Mouse (Mus musculus): ENCODE results near the gene Dusp27. TPM values are rescaled to one million over a fixed set of nuclear protein-coding genes. Genes with fewer than 3 reads are reported as not detected.
A peak's percentile ranks its signal among the peaks of the same experiment; 100 is the strongest.

Gene Dusp27
- total and polyA plus RNA-seq, 2 experiments from 2014 or later: 0.48 to 1.00 TPM

DNA sequence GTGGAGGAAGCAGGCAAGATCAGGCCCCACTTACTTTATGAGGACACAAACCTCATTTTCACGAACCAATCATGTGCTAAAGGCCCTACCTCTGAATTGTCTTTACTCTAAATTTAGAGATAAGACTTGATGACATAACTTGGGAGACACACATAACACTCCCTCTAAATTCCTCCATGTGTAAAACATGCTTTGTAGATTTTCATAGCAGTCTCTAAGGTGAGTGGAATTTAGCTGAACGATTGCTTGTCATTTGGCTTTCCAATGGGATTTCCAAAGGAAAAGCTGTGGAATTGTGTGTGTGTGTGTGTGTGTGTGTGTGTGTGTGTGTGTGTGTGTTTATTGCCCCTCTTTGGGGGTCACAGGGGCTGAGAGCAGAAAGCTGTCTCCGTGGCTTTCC, 38.4 kb downstream of the Dusp27 start:
- WGBS: 84% methylated on average over 3 of the region's 3 CpGs
- H3K36me3 ChIP-seq (ENCODE audit: insufficient read depth): no peaks in the 10 kb centered on the region
- H3K4me1 ChIP-seq (ENCODE audit: insufficient read depth): no peaks in the 10 kb centered on the region
- ATAC-seq: no peak
- H3K9me3 ChIP-seq (ENCODE audit: low read length): no peaks in the 10 kb centered on the region
- H3K4me2 ChIP-seq (ENCODE audit: low read depth): no peak overlapping the region
- no peak overlapping the region for H3K9ac ChIP-seq
- TF ChIP-seq CTCF (IDR thresholded peaks at IDR 0.05; ENCODE audit: low read depth): no peak
- no peak overlapping the region for H3K4me3 ChIP-seq (ENCODE audit: low read depth, low read length)
- no peak for DNase-seq
- no peak overlapping the region for H3K27ac ChIP-seq (ENCODE audit: low read depth, low read length)
- H3K27me3 ChIP-seq (ENCODE audit: insufficient read depth, low read length): no peaks in the 10 kb centered on the region

DNA sequence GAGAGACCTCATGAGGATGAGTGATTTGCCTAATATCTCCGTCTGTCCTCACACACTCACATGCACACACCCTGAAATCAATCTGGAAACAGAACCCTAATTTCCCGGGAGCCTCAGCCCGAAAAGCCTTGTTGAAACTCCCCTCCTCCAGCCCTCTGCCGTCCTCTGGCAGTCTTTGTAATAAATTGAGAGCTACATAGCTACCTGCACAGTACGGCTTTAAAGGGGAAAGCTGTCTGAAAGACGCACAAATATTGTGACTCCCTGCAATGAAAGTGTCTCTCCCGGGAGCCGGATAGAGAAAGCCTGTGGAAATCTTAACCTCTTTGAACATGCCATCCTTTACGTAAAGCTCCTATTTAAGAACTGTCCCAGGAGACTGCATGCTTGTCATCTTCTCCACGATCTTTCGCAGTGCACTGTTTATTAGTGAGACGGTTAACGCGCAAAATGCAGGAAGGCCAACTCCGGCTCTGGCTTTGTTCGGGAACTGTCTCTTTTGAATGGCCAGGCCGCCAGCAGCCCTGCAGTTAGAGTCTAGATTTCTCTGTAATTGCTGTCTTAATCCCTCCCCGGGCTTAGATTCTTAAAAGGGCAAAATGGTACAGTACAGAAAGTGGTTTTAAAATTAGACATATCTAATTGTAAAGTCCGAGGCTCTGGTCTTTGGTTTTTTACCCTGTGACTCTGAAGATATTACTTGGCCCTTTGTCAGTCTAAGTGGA, 39.1 kb downstream of the Dusp27 start:
- Histone ChIP-seq H3K9ac (no peak overlapping the region), H3K27me3 (ENCODE audit: insufficient read depth, low read length) (no peaks in the 10 kb centered on the region), H3K4me1 (ENCODE audit: insufficient read depth) (no peaks in the 10 kb centered on the region), H3K27ac (ENCODE audit: low read depth, low read length) (no peak overlapping the region), H3K36me3 (ENCODE audit: insufficient read depth) (no peaks in the 10 kb centered on the region), H3K9me3 (ENCODE audit: low read length) (no peaks in the 10 kb centered on the region), H3K4me2 (ENCODE audit: low read depth) (no peak overlapping the region), H3K4me3 (ENCODE audit: low read depth, low read length) (no peak overlapping the region)
- WGBS: 34% methylated on average over 19 of the region's 19 CpGs
- no peak for TF ChIP-seq CTCF (IDR thresholded peaks at IDR 0.05; ENCODE audit: low read depth)
- ATAC-seq (no peak), DNase-seq (peak; percentile 13)

DNA sequence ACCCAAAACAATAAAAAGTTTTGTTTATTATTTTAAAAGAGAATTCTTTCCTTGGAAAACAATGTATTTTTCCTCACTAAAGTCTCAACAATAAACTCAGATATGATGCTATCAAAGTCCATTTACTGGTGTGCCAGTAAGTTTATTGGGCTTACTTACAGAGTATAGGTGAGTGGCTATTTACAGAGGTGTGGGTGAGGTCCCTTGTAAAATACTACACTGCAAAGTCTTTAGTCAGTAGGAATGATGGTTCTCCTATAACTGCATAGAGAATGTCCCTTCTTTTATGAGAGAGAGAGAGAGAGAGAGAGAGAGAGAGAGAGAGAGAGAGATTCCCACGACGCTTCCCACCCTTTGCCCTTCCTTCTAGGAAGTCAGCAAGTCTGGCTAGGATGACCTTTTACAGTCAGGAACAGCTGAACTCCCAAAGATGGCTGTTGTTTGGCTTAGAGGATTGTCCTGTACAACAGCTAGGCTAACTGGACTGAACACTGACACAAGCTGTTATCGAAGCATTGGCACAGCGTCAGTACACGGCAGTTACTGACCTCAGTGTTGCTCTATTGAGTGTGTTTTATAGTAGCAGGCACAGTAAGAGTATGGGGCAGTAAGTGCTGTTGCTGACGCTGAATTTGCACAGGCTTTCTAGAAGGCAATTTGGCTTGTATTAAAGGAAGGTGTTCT, 50.5 kb downstream of the Dusp27 start:
- Histone ChIP-seq H3K9me3 (ENCODE audit: low read length) (no peaks in the 10 kb centered on the region), H3K9ac (no peak overlapping the region), H3K4me3 (ENCODE audit: low read depth, low read length) (no peak overlapping the region), H3K27ac (ENCODE audit: low read depth, low read length) (no peak overlapping the region), H3K27me3 (ENCODE audit: insufficient read depth, low read length) (no peaks in the 10 kb centered on the region), H3K4me1 (ENCODE audit: insufficient read depth) (no peaks in the 10 kb centered on the region), H3K4me2 (ENCODE audit: low read depth) (no peak overlapping the region), H3K36me3 (ENCODE audit: insufficient read depth) (no peaks in the 10 kb centered on the region)
- WGBS: 79% methylated on average over 6 of the region's 6 CpGs
- TF ChIP-seq CTCF (IDR thresholded peaks at IDR 0.05; ENCODE audit: low read depth): no peak
- ATAC-seq (no peak), DNase-seq (no peak)

DNA sequence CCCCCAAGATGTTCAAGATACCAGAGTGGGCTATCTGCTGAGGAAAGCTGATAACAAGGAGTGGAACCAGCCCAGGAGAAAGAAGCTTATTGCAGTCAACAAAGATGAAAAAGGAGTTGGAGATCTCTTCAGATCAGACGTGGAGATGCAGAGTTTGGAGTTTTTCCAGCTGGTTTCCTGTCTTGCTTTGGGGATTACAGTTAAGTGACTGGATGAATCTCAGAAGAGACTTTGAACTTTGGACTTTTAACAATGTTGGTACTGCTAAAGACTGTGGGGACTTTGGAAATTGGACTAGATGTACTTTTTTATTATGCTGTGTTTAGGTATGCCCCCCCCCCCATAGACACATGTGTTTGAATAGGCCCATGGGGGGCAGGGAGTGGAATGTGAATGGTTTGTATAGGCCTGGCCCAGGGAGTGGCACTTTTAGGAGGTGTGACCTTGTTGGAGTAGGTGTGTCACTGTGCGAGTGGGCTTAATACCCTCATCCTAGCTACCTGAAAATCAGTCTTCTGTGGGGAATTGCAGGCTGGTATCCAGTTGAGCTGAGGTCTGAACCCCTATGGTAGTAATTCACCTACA, 59.8 kb downstream of the Dusp27 start:
- TF ChIP-seq CTCF (IDR thresholded peaks at IDR 0.05; ENCODE audit: low read depth): no peak
- no peaks in the 10 kb centered on the region for H3K4me1 ChIP-seq (ENCODE audit: insufficient read depth)
- no peak overlapping the region for H3K9ac ChIP-seq
- no peaks in the 10 kb centered on the region for H3K9me3 ChIP-seq (ENCODE audit: low read length)
- H3K27me3 ChIP-seq (ENCODE audit: insufficient read depth, low read length): no peaks in the 10 kb centered on the region
- 85% methylated on average over 2 of the region's 2 CpGs for WGBS
- DNase-seq (no peak), ATAC-seq (no peak)
- H3K36me3 ChIP-seq (ENCODE audit: insufficient read depth): no peaks in the 10 kb centered on the region
- no peak overlapping the region for H3K4me2 ChIP-seq (ENCODE audit: low read depth)
- H3K27ac ChIP-seq (ENCODE audit: low read depth, low read length): no peak overlapping the region
- no peak overlapping the region for H3K4me3 ChIP-seq (ENCODE audit: low read depth, low read length)

DNA sequence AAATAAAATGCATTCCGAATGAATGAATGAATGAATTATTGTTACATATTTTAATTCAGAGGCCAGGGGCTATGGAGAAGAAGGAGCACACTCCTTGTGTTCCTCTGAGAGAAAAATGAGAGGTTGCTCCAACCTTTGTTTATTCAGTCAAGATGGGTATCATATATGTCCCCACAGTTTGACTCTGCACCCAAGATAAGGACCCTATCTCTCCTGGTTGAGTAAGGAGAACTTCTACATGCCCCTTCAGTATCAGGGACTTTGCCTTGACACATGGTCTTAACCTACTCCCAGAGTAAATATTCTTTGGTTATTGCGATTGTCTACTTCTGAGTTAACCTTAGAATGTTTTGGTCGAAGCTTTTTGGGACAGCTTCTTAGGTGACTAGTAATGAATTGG, 63.9 kb downstream of the Dusp27 start:
- Histone ChIP-seq H3K9ac (no peak overlapping the region), H3K36me3 (ENCODE audit: insufficient read depth) (no peaks in the 10 kb centered on the region), H3K27me3 (ENCODE audit: insufficient read depth, low read length) (no peaks in the 10 kb centered on the region), H3K4me2 (ENCODE audit: low read depth) (no peak overlapping the region), H3K27ac (ENCODE audit: low read depth, low read length) (no peak overlapping the region), H3K9me3 (ENCODE audit: low read length) (no peaks in the 10 kb centered on the region), H3K4me1 (ENCODE audit: insufficient read depth) (no peaks in the 10 kb centered on the region), H3K4me3 (ENCODE audit: low read depth, low read length) (no peak overlapping the region)
- ATAC-seq (no peak), DNase-seq (no peak)
- WGBS: 94% methylated on average over 3 of the region's 3 CpGs
- TF ChIP-seq CTCF (IDR thresholded peaks at IDR 0.05; ENCODE audit: low read depth): no peak

DNA sequence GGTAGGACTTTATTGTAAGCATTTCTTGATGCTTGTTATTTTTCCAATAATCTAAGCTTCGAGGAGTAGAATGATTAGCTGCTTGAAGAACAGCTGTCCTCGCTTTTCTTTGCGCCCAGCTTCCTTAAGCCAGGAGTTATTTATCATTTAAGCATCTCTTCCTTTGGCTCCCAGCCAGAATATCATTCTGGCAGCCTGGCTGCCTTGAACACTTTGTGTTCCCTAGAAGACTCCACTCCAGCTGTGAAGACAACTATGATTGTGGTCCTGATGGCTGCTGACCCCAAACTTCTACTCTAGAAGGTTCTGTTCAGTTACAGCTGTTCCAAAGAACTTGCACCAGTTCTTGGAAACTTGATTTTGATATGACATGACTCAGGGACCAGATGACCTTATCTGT, 66.2 kb downstream of the Dusp27 start:
- no peak overlapping the region for H3K9ac ChIP-seq
- no peaks in the 10 kb centered on the region for H3K36me3 ChIP-seq (ENCODE audit: insufficient read depth)
- H3K9me3 ChIP-seq (ENCODE audit: low read length): no peaks in the 10 kb centered on the region
- TF ChIP-seq CTCF (IDR thresholded peaks at IDR 0.05; ENCODE audit: low read depth): no peak
- no peak overlapping the region for H3K4me3 ChIP-seq (ENCODE audit: low read depth, low read length)
- ATAC-seq (no peak), DNase-seq (no peak)
- 65% methylated on average over 3 of the region's 3 CpGs for WGBS
- no peaks in the 10 kb centered on the region for H3K27me3 ChIP-seq (ENCODE audit: insufficient read depth, low read length)
- H3K27ac ChIP-seq (ENCODE audit: low read depth, low read length): no peak overlapping the region
- H3K4me1 ChIP-seq (ENCODE audit: insufficient read depth): no peaks in the 10 kb centered on the region
- H3K4me2 ChIP-seq (ENCODE audit: low read depth): no peak overlapping the region

DNA sequence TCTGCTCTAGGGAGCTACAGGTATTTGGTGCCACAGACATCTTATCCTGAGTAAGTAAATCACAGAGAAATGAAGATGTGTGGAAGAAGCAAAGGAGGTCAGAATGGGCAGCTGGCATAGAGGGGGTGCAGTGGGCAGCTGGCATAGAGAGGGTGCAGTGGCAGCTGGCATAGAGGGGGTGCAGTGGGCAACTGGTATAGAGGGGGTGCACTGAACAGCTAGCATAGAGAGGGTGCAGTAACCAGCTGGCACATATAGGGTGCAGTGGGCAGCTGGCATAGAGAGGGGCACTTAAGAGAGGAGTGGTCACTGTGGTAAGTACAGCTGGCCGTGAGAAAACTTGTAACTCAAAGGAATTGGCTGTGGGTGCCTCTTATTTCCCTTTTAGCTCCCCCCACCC, 67.3 kb downstream of the Dusp27 start:
- no peak overlapping the region for H3K4me3 ChIP-seq (ENCODE audit: low read depth, low read length)
- no peaks in the 10 kb centered on the region for H3K9me3 ChIP-seq (ENCODE audit: low read length)
- H3K27me3 ChIP-seq (ENCODE audit: insufficient read depth, low read length): no peaks in the 10 kb centered on the region
- DNase-seq (no peak), ATAC-seq (no peak)
- TF ChIP-seq CTCF (IDR thresholded peaks at IDR 0.05; ENCODE audit: low read depth): no peak
- H3K9ac ChIP-seq: no peak overlapping the region
- no peaks in the 10 kb centered on the region for H3K4me1 ChIP-seq (ENCODE audit: insufficient read depth)
- H3K27ac ChIP-seq (ENCODE audit: low read depth, low read length): no peak overlapping the region
- 67% methylated on average over 1 of the region's 1 CpGs for WGBS
- H3K4me2 ChIP-seq (ENCODE audit: low read depth): no peak overlapping the region
- no peaks in the 10 kb centered on the region for H3K36me3 ChIP-seq (ENCODE audit: insufficient read depth)

Data from forebrain, postnatal 0 days (tissue).